Mouse (Mus musculus) small intestine, adult 2 months (tissue): ENCODE measurements around the gene Mthfd1l. TPM values are rescaled to one million over a fixed set of nuclear protein-coding genes. Genes with fewer than 3 reads are reported as not detected.
A peak's percentile ranks its signal among the peaks of the same experiment; 100 is the strongest.

Experiments used
- H3K27ac ChIP-seq: fragments of 200-500 bp; 2 replicates; pipeline ENCODE4 v1.5.1; 2012; ENCODE audit warnings: low read depth, low read length, control low read depth, inconsistent platforms; ENCODE audit not compliant: insufficient read depth
- H3K27me3 ChIP-seq: fragments of 200-500 bp; 2 replicates; pipeline ENCODE4 v1.6.1; 2012; ENCODE audit warnings: mild to moderate bottlenecking, moderate library complexity, low read length, inconsistent platforms; ENCODE audit not compliant: control insufficient read depth, insufficient read depth
- H3K36me3 ChIP-seq: fragments of 200-500 bp; 2 replicates; pipeline ENCODE4 v1.6.1; 2012; ENCODE audit warnings: mild to moderate bottlenecking, low read length, control low read depth, inconsistent platforms; ENCODE audit not compliant: control insufficient read depth, insufficient read depth
- H3K4me1 ChIP-seq: fragments of 200-500 bp; 2 replicates; pipeline ENCODE4 v1.6.1; 2012; ENCODE audit warnings: low read length, inconsistent platforms, mixed read lengths; ENCODE audit not compliant: control insufficient read depth, insufficient read depth, insufficient read length
- H3K4me3 ChIP-seq: fragments of 200-500 bp; 2 replicates; pipeline ENCODE4 v1.5.1; 2012; ENCODE audit warnings: low read depth, mild to moderate bottlenecking, control low read depth, inconsistent platforms, low read length, moderate library complexity
- CTCF ChIP-seq: fragments of 200-500 bp; IDR thresholded peaks from 2 replicates; pipeline ENCODE4 v1.5.1; 2012; ENCODE audit warnings: low read depth, mild to moderate bottlenecking, control low read depth, inconsistent platforms, low read length, moderate library complexity, mixed read lengths; ENCODE audit not compliant: insufficient replicate concordance, insufficient read length; ENCODE audit errors: extremely low read depth
- POLR2A ChIP-seq: fragments of 200-500 bp; IDR thresholded peaks from 2 replicates; pipeline ENCODE4 v1.6.1; 2012; ENCODE audit warnings: low read depth, mild to moderate bottlenecking, control low read depth, inconsistent platforms, low read length, moderate library complexity
- WGBS: fragments of 180-500 bp; shearing (Covaris S2); methylation state at CpG from one replicate; pipeline ENCODE4 v1.1.7; 2018; 5-methylcytosine and 5-hydroxymethylcytosine counted together
- polyA plus RNA-seq: library from polyadenylated mRNA; depleted of rRNA; stranded (reverse); fragments of >200 nt; gene quantifications from 2 replicates; pipeline ENCODE4 v1.2.3, GENCODE M21; 2012

Gene Mthfd1l
- polyA plus RNA-seq, 1 experiment = 1.3 TPM

DNA sequence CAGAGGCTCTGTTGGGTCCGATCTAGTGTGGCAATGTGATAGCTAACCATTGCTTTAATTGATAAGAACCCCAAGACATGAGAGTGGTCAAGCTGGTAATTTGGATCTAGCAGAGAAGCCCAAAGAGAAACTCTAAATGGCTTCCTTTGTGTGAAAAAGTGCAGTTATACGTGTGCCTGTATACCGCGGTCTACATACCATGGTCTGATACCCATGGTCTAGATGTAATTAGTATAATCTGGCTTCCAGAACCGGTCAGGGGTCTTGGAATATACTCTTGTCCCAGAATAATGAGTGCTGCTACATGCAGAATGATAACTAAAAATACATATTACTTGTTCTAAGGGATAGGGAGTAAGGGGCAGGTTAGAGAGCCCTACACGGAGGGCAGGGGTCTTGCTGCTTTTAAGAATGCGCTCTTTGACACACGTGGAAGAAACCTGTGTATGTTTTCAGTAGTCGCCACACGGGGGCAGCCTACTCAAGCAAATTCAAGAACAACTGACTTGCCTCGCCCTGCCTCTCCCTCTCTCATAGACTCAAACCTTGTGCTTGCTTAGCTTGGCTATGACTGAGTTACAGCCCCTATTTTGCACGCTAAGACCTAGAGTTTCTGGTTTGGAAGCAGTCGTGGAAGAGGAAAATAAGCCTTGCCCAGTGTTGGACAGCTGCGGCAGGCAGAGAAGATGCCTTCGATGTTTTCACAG is 23.4 kb downstream of the Mthfd1l start:
- H3K4me1 ChIP-seq = no peaks in the 10 kb centered on the region
- peaks cover 9% of the 10 kb centered on the region; the same call in 1 of the 2 replicates for H3K36me3 ChIP-seq
- H3K4me3 ChIP-seq = no peak overlapping the region
- no peaks in the 10 kb centered on the region for H3K27me3 ChIP-seq
- TF ChIP-seq POLR2A = no peak
- TF ChIP-seq CTCF = peak; percentile 85; the same call in 1 of the 2 replicates
- H3K27ac ChIP-seq = no peak overlapping the region
- WGBS = 54% methylated on average over 15 of the region's 15 CpGs

DNA sequence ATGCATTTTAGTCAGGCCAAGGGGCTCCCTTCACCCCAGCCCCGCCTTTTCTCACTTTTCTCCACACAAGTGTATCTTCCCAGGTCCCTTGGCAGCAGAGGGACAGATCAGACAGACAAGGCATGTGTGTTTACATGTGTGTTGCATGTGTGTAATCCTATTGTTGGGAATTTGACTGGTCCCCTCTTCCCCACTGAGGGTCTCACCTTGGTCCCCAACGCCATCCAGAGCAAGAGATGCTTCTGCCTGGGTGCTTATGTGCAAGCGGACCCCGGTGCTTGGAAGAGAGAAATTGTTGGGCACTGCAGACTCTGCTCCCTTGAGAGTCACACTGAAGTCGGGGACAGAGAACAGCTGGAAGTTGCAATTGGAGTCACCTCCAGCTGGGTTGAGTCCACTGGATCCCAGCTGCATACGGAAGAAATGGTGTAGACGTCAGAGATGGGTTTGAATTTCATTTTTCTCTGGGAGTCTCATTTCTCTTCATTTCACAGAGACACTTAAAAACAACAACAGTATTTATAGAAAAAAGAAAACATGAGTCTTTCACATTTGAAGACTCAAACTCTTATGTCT is 25.0 kb downstream of the Mthfd1l start:
- TF ChIP-seq POLR2A = no peak
- no peak for TF ChIP-seq CTCF

DNA sequence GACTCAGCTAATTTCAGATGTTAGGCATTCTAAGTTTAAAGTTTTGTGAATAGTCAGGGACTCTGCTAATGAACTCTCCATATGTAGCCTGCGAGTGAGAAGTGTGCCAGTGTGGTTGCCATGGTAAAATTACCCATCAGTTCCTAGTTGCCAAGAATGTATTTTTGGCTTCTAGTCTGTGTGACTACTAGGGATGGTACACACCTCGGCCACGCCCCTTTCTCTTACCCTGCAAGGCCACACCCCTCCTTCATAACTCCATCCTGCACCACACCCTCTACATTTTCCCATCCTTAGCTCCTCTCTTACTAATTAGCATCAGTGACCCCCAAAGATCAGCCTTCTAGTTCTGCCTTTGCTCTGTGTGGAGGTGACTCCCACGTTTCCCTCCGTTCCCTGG is 29.8 kb downstream of the Mthfd1l start:
- H3K36me3 ChIP-seq = no peaks in the 10 kb centered on the region
- WGBS = 81% methylated on average over 5 of the region's 5 CpGs
- no peak overlapping the region for H3K27ac ChIP-seq
- H3K4me1 ChIP-seq = no peaks in the 10 kb centered on the region
- H3K27me3 ChIP-seq = no peaks in the 10 kb centered on the region
- TF ChIP-seq CTCF = no peak
- no peak for TF ChIP-seq POLR2A
- no peak overlapping the region for H3K4me3 ChIP-seq

More for the DNA sequence above, 25.0 kb downstream of the Mthfd1l start:
- H3K27ac ChIP-seq = no peak overlapping the region
- WGBS = 88% methylated on average over 7 of the region's 7 CpGs
- H3K4me3 ChIP-seq = no peak overlapping the region
- no peaks in the 10 kb centered on the region for H3K4me1 ChIP-seq
- H3K27me3 ChIP-seq = no peaks in the 10 kb centered on the region
- H3K36me3 ChIP-seq = no peaks in the 10 kb centered on the region; the same call in 1 of the 2 replicates

DNA sequence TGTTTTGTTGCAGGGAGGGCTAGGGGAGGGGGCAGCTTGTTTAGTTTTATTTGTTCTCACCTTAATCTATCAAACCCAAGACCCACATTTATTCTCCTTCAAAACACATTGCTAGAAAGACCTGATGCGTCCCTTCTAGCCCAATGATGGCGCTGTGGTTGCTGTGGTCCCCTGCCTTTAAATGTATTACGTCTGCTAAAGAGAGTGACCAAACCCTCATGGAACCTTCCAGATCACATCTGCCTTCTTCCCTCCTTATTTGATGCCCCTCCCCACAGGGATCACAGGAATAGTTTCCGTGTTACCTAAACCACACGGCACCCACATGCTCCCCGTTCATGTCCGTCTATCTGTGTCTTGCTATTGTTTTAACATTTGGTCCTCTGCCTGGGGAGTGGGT is 32.3 kb downstream of the Mthfd1l start:
- H3K4me3 ChIP-seq = no peak overlapping the region
- 89% methylated on average over 7 of the region's 7 CpGs for WGBS
- H3K27me3 ChIP-seq = no peaks in the 10 kb centered on the region
- H3K27ac ChIP-seq = no peak overlapping the region
- TF ChIP-seq CTCF = no peak
- TF ChIP-seq POLR2A = no peak
- H3K4me1 ChIP-seq = no peaks in the 10 kb centered on the region
- H3K36me3 ChIP-seq = peaks cover 2% of the 10 kb centered on the region; the same call in 1 of the 2 replicates

DNA sequence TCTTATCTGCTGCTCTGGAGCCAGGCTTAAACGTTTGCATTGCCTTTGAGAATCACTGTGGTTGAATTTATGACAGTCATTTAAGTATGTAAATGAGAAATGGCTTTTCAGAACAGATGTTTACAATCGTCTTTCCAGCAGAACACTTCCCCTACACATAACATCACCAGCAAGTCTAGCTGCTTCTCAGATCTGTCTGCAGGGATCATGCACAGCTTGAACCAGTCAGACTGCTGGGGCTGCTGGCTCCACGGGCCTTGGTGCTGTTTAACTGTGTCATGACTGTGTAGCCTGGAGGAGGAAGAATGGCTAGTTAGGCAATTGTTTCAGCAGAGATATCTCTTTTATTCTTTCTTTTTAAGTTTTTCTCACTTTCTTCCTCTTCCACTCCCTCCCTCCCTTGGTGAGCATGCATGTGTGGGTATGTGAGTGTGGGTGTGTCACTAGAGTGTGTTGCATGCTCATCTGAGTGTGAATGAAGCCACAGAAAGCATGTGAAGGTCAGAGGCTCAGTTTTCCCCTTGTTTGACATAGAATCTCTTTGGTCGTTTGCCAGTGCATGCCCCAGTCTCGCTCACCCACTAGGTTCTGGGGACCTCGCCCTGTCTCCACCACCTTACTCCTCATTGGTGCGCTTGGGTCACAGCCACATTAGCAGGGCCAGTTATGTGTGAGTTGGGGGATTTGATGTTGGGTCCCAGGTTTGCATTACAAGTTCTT is 33.5 kb downstream of the Mthfd1l start:
- H3K4me1 ChIP-seq = no peaks in the 10 kb centered on the region
- no peaks in the 10 kb centered on the region for H3K27me3 ChIP-seq
- WGBS = 54% methylated on average over 7 of the region's 7 CpGs
- no peak overlapping the region for H3K27ac ChIP-seq
- TF ChIP-seq POLR2A = no peak
- no peak for TF ChIP-seq CTCF
- peaks cover 2% of the 10 kb centered on the region; the same call in 1 of the 2 replicates for H3K36me3 ChIP-seq
- H3K4me3 ChIP-seq = no peak overlapping the region

DNA sequence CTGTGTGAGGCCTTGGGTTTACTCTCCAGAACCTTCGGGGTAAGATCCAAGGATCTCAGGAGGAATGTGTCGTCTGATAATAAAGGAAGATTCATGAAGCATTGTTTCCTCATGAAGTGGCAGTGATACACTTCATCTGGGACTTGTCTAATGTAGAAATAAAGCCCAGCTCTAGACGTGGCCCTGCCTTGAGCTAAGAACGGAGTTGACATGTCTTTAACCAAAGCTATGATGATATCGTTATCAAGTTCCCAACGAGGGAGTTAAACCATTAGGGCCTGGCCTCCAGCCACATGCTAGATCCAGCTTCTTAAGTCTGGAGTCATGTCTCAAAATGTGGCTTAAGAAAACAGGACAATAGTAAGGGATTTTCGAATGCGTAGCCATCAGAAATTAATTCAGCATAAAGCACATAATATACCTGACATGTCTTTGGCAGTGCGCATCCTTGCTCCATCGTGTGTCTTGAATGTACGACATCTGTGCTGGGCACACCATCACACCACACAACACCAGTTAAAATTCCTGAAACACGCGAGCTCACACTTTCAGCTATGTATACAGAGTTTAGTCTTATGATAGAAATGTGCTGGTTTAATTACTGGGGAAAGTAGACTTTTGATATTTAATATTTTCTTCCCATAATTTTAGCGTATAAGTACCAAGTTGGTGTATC is 49.8 kb downstream of the Mthfd1l start:
- no peaks in the 10 kb centered on the region for H3K4me1 ChIP-seq
- no peak overlapping the region for H3K4me3 ChIP-seq
- 86% methylated on average over 14 of the region's 14 CpGs for WGBS
- no peaks in the 10 kb centered on the region for H3K27me3 ChIP-seq
- TF ChIP-seq POLR2A = no peak
- no peak for TF ChIP-seq CTCF
- no peak overlapping the region for H3K27ac ChIP-seq
- peaks cover 1% of the 10 kb centered on the region for H3K36me3 ChIP-seq

DNA sequence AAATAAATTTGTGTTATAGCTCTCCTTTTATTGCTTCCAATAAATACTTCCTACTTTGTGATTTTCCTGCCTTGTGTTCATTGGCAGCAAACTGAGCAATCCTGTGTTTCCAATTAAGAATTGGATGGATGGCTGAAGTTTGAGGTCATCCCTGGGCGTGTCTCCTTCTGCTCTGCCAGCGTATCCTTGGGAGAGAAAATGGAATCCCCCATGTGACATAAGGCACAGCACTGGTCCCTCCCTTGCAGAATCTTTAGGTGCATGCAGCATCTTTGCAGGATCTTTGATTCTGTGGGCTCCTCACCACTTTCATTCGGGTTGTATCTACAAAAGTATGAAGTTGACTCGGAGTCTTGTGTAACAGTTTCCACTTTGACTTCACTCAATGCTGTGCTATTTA is 53.7 kb downstream of the Mthfd1l start:
- 0 out of 2 replicates have a peak, but pooled peaks cover 3% of the 10 kb centered on the region for H3K4me1 ChIP-seq
- 90% methylated on average over 4 of the region's 4 CpGs for WGBS
- 0 out of 2 replicates have a peak, but pooled peaks cover 1% of the 10 kb centered on the region for H3K36me3 ChIP-seq
- H3K4me3 ChIP-seq = no peak overlapping the region
- no peak for TF ChIP-seq POLR2A
- no peak for TF ChIP-seq CTCF
- H3K27me3 ChIP-seq = no peaks in the 10 kb centered on the region
- no peak overlapping the region for H3K27ac ChIP-seq
